Mouse (Mus musculus) neural tube, embryonic 12.5 days (tissue): ENCODE measurements around the gene Tet3. TPM values are rescaled to one million over a fixed set of nuclear protein-coding genes. Genes with fewer than 3 reads are reported as not detected.

Source experiments
- ATAC-seq: fragments of 200-750 bp; cut with Nextera tagmentation; 2 replicates; pipeline ENCODE4 v1.8.0; 2017; ENCODE audit warnings: low read depth, mild to moderate bottlenecking, moderate TSS enrichment, moderate library complexity; ENCODE audit not compliant: low FRiP score
- H3K27ac ChIP-seq: fragments of 300-500 bp; sonication (generic); 2 replicates; pipeline ENCODE4 v1.5.1; 2016
- H3K27me3 ChIP-seq: fragments of 300-500 bp; sonication (generic); replicated peaks from 2 replicates; pipeline ENCODE4 v1.6.1; 2016; ENCODE audit warnings: mild to moderate bottlenecking
- H3K36me3 ChIP-seq: fragments of 300-500 bp; sonication (generic); 2 replicates; pipeline ENCODE4 v1.6.1; 2016; ENCODE audit warnings: mild to moderate bottlenecking
- H3K4me1 ChIP-seq: fragments of 300-500 bp; sonication (generic); 2 replicates; pipeline ENCODE4 v1.6.1; 2016
- H3K4me2 ChIP-seq: fragments of 300-500 bp; sonication (generic); replicated peaks from 2 replicates; pipeline ENCODE4 v1.6.1; 2016; ENCODE audit warnings: mild to moderate bottlenecking
- H3K4me3 ChIP-seq: fragments of 300-500 bp; sonication (generic); 2 replicates; pipeline ENCODE4 v1.5.1; 2016
- H3K9ac ChIP-seq: fragments of 300-500 bp; sonication (generic); 2 replicates; pipeline ENCODE4 v1.6.1; 2016; ENCODE audit warnings: mild to moderate bottlenecking
- H3K9me3 ChIP-seq: fragments of 300-500 bp; sonication (generic); 2 replicates; pipeline ENCODE4 v1.6.1; 2016; ENCODE audit warnings: mild to moderate bottlenecking
- WGBS: fragments of 180-500 bp; shearing (Covaris S2); methylation state at CpG from one replicate; pipeline ENCODE4 v1.1.7; 2016; 5-methylcytosine and 5-hydroxymethylcytosine counted together
- polyA plus RNA-seq: library from polyadenylated mRNA; unstranded; fragments of >200 nt; fragmentation: Nextera tagmentation; extraction: Ambion mirVana; gene quantifications from 2 replicates; pipeline ENCODE4 v1.2.1, GENCODE M21; 2016

The Tet3 gene
- polyA plus RNA-seq, 1 experiment from 2014 or later, result 64.5 TPM

DNA sequence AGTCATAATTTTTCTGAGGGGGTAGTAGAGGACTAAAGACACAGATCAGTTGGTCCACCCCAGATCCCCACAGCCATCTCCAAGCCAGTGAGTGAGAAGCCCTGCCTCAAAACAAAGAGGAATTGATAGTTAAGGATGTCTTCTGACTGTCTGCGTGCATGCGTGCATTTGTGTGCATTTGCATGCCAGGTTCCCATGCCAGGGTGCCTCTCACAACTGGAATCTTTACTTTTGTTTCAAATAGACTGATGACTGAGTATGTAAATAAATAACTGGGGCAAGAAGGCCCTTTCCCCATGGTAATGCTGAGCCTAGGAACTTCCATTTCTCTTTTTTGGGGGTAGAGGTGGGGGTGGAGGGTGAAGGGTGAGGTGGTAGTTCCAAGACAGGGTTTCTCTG lies 41.8 kb downstream of the Tet3 start:
- no peak overlapping the region for H3K4me3 ChIP-seq
- H3K27ac ChIP-seq, result no peak overlapping the region
- no peak overlapping the region for H3K9ac ChIP-seq
- H3K27me3 ChIP-seq, result no peaks in the 10 kb centered on the region
- 90% methylated on average over 2 of the region's 2 CpGs for WGBS
- no peaks in the 10 kb centered on the region for H3K9me3 ChIP-seq
- ATAC-seq, result no peak
- no peak overlapping the region for H3K4me2 ChIP-seq
- H3K36me3 ChIP-seq, result peaks cover 5% of the 10 kb centered on the region; the same call in 1 of the 2 replicates
- H3K4me1 ChIP-seq, result peaks cover 78% of the 10 kb centered on the region

DNA sequence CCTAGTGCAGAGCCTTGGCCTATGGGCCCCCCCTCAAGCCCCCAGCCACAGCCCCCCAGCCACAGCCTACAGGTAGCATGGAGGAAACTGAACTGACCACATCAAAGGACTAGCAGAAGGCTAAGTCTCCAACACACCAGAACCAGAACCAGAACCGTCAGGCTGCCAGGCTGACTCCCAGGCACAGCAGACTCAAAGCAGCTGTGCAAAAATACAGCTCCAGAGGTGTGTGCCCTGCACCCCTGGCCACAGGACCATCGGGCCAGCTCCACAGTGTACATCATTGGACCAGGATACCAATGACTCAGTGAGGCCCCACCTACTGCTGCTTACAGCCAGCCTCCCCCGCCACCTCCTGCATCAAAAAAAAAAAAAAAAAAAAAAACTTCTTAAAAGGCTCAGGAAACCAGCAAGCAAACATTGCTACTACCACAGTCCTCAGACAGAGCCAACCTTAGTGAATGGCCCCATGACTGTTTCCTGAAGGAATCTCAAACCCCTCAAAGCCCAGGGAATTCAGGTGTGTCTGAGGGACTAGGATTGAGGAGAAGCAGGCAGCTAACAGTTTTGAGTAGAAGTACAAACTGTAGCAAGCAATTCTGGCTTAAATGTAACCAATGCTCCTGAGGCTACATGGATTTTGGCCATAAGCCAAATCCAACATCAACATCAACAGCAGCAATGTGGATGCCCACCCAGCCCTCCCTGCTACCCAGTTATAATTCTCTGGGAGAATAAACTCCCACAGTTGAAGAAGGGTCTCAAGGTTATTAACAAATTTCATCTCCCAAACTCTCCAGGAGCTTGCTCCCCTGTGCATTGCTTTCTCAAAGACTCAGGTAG lies 42.4 kb downstream of the Tet3 start:
- H3K4me1 ChIP-seq, result peaks cover 77% of the 10 kb centered on the region
- peaks cover 5% of the 10 kb centered on the region; the same call in 1 of the 2 replicates for H3K36me3 ChIP-seq
- no peak overlapping the region for H3K9ac ChIP-seq
- H3K27ac ChIP-seq, result no peak overlapping the region
- no peak for ATAC-seq
- no peak overlapping the region for H3K4me3 ChIP-seq
- no peaks in the 10 kb centered on the region for H3K9me3 ChIP-seq
- 89% methylated on average over 3 of the region's 3 CpGs for WGBS
- H3K27me3 ChIP-seq, result no peaks in the 10 kb centered on the region
- H3K4me2 ChIP-seq, result no peak overlapping the region

DNA sequence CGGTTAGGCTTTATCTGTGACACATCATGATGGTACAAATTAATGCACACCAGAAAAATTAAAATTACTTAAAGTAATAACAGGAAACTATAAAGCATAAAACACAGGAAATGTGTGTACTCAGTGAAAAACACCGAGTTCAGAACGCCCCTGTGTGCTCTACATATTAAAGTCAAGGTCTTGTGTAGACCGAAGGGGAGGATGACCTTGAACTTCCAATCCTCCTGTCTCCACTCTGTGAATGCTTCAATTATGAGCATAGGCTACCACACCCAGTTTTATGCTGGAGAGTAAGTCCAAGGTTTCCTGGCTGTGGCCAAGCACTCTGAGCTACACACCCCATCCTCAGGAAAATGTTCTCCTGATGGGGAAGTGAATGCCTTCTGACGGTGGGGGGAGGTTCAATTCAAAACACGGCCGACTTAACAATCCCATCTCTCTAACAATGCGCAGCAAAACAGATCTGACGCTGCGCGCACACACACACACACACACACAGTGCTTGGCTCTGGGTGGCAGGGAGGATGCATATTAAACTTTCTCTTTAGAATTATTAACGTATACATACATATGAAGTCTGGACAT lies 43.4 kb downstream of the Tet3 start:
- Histone ChIP-seq H3K4me3 (no peak overlapping the region), H3K36me3 (peaks cover 5% of the 10 kb centered on the region; the same call in 1 of the 2 replicates), H3K4me2 (no peak overlapping the region), H3K4me1 (peaks cover 76% of the 10 kb centered on the region), H3K9me3 (no peaks in the 10 kb centered on the region), H3K9ac (no peak overlapping the region), H3K27me3 (no peaks in the 10 kb centered on the region), H3K27ac (no peak overlapping the region)
- 87% methylated on average over 12 of the region's 12 CpGs for WGBS
- ATAC-seq, result no peak

DNA sequence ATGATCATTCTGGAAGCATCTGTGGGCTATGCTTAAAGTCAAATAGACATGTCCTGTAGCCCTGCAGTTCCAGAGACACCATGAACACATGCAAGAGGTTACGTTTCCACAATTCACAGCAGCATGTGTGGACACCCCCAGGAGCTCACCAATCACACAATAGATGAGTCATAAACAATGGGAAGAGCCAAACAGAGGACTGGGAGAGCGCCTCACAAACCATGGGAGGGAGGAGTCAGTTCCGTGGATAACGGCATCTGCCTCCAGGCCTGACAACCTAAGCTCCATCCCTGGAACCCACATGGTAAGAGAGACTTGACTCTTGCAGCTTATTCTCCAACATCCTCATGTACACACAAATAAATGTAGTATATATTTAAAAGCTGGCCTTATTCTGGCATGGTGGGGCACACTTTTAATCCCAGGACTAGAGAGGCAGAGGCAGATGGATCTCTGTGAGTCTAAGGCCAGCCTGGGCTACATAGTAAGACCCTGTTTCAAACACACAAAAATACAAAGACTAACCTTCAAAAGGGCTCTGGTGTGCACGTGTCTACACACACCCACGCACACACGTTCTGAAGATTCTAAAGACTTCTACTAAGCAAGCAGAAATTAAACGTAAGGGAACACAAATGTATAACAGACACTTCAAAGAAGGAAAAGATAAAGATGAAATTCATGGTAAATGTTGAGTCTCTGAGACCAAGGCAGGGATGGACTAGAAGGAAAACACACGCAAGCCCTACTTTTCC lies 44.1 kb downstream of the Tet3 start:
- ATAC-seq, result no peak
- Histone ChIP-seq H3K9ac (no peak overlapping the region), H3K27me3 (no peaks in the 10 kb centered on the region), H3K27ac (no peak overlapping the region), H3K9me3 (no peaks in the 10 kb centered on the region), H3K4me3 (no peak overlapping the region), H3K4me1 (peaks cover 78% of the 10 kb centered on the region), H3K4me2 (no peak overlapping the region), H3K36me3 (peaks cover 5% of the 10 kb centered on the region; the same call in 1 of the 2 replicates)
- 76% methylated on average over 9 of the region's 9 CpGs for WGBS

GRCm38 (mm10) chr6:83413686-83414085 lies 45.2 kb downstream of the Tet3 start:
- Histone ChIP-seq H3K27ac (no peak overlapping the region), H3K9ac (no peak overlapping the region), H3K27me3 (no peaks in the 10 kb centered on the region), H3K9me3 (no peaks in the 10 kb centered on the region), H3K36me3 (peaks cover 5% of the 10 kb centered on the region; the same call in 1 of the 2 replicates), H3K4me3 (no peak overlapping the region), H3K4me1 (peaks cover 70% of the 10 kb centered on the region), H3K4me2 (no peak overlapping the region)
- ATAC-seq, result no peak
- 74% methylated on average over 1 of the region's 1 CpGs for WGBS

DNA sequence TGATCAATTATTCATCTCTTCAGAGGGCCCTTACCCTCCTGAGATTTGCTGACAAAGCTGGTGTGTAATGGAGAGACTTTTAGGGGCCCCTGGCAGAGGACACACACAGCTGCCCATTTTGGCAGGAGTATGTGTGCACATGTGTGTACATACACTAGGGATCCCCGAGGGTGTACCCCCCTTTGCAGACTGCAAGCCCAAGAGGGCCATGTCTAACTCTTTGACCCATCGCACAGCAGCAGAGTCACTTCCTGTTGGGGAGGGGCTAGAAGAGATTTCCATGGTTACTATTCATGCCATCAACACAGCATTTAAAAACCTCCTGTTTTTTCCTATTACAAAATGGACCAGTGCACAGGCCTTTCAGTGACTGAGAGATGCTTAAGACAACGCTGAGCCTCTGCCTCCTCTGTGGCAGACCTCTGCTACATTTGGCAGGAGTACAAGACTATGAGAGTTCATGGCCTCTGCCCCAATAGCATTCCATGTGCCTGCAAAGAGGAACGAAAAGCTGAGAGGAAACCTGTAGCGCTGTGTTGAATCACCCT lies 46.0 kb downstream of the Tet3 start:
- peak; percentile 51; the same call in 1 of the 2 replicates for ATAC-seq
- H3K9me3 ChIP-seq, result no peaks in the 10 kb centered on the region
- peak overlapping the region; percentile 46 for H3K27ac ChIP-seq
- peaks cover 63% of the 10 kb centered on the region for H3K4me1 ChIP-seq
- H3K9ac ChIP-seq, result no peak overlapping the region
- H3K36me3 ChIP-seq, result peaks cover 5% of the 10 kb centered on the region; the same call in 1 of the 2 replicates
- 53% methylated on average over 5 of the region's 5 CpGs for WGBS
- no peaks in the 10 kb centered on the region for H3K27me3 ChIP-seq
- H3K4me2 ChIP-seq, result peak overlapping the region; percentile 16; the same call in 1 of the 2 replicates
- H3K4me3 ChIP-seq, result no peak overlapping the region

DNA sequence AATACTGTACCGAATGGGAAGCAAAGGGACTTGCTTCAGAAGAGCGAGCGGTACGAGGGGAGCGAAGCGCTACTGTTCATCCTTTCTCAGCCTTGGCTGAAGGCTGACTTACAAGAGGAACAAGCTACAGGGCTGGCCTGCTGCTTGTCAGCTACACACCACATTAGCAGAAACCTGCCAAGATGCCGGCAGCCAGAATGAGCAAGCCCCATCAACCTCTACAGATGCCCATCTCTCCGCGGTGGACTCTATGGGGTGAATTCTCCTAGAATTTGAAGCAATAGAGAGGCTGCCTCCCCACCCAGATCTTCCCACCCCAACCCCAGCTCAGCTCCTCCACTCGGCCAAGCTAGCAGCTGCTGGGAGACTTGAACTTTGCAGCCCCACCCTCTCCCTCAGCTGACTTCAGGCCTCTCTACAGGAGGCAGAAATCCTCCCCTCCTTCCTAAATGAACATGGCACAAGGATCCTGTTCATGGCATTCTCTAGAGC lies 46.5 kb downstream of the Tet3 start:
- WGBS, result 86% methylated on average over 10 of the region's 10 CpGs
- Histone ChIP-seq H3K4me2 (no peak overlapping the region), H3K4me1 (peaks cover 60% of the 10 kb centered on the region), H3K27me3 (no peaks in the 10 kb centered on the region), H3K9ac (no peak overlapping the region), H3K27ac (peak overlapping the region; percentile 46; the same call in 1 of the 2 replicates), H3K9me3 (no peaks in the 10 kb centered on the region), H3K4me3 (no peak overlapping the region), H3K36me3 (peaks cover 8% of the 10 kb centered on the region; the same call in 1 of the 2 replicates)
- peak; percentile 49 for ATAC-seq

GRCm38 (mm10) chr6:83411635-83412361 lies 47.1 kb downstream of the Tet3 start:
- H3K9me3 ChIP-seq, result no peaks in the 10 kb centered on the region
- H3K4me2 ChIP-seq, result no peak overlapping the region
- peaks cover 53% of the 10 kb centered on the region for H3K4me1 ChIP-seq
- no peaks in the 10 kb centered on the region for H3K27me3 ChIP-seq
- no peak overlapping the region for H3K27ac ChIP-seq
- H3K9ac ChIP-seq, result no peak overlapping the region
- no peak for ATAC-seq
- no peak overlapping the region for H3K4me3 ChIP-seq
- H3K36me3 ChIP-seq, result peaks cover 8% of the 10 kb centered on the region; the same call in 1 of the 2 replicates
- WGBS, result 92% methylated on average over 9 of the region's 9 CpGs

GRCm38 (mm10) chr6:83410046-83410706 lies 48.7 kb downstream of the Tet3 start:
- Histone ChIP-seq H3K27me3 (no peaks in the 10 kb centered on the region), H3K9me3 (no peaks in the 10 kb centered on the region), H3K4me1 (peaks cover 44% of the 10 kb centered on the region), H3K4me2 (no peak overlapping the region), H3K4me3 (no peak overlapping the region), H3K9ac (no peak overlapping the region), H3K36me3 (peaks cover 8% of the 10 kb centered on the region; the same call in 1 of the 2 replicates), H3K27ac (peak overlapping the region; percentile 16; the same call in 1 of the 2 replicates)
- 50% methylated on average over 9 of the region's 9 CpGs for WGBS
- no peak; the same call in 1 of the 2 replicates for ATAC-seq

DNA sequence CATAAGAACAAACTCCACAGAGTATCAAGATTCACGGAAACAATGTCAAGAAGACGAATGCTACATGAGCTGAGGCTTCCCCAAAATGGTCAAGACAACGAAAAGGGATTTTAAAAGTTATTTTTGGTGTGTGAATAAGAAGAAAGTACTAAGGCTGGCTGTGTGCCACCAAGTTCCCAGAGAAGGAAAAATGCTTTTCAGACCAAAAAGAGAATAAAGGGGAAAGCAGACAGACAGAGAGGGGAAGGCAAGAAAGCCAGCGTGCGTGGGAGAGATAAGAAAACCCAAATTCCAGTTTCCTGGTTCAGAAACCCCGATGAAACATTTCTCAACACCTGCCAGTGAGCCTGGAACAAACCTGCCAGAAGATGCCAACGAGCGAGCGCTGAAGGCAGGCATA lies 50.4 kb downstream of the Tet3 start:
- Histone ChIP-seq H3K9ac (no peak overlapping the region), H3K4me2 (no peak overlapping the region), H3K4me3 (no peak overlapping the region), H3K36me3 (peaks cover 20% of the 10 kb centered on the region), H3K27me3 (no peaks in the 10 kb centered on the region), H3K9me3 (no peaks in the 10 kb centered on the region), H3K27ac (no peak overlapping the region), H3K4me1 (peaks cover 34% of the 10 kb centered on the region)
- 95% methylated on average over 9 of the region's 9 CpGs for WGBS
- ATAC-seq, result no peak
